Mouse (Mus musculus) embryonic fibroblast, embryonic 13.5 days (primary cell): ENCODE data around the gene Cd72.

ENCODE experiments used
- CTCF ChIP-seq: IDR thresholded peaks from 2 replicates; pipeline ENCODE4 v1.5.1; 2011; ENCODE audit warnings: mild to moderate bottlenecking, control low read depth, low read length, moderate library complexity, borderline replicate concordance; ENCODE audit not compliant: insufficient read depth
- POLR2A ChIP-seq: IDR thresholded peaks from 2 replicates; pipeline ENCODE4 v1.6.1; 2011; ENCODE audit warnings: low read depth, mild to moderate bottlenecking, control low read depth, low read length, moderate library complexity

GRCm38 (mm10) chr4:43470301-43470700, 15.9 kb upstream of the Cd72 start:
- no peak for TF ChIP-seq POLR2A
- TF ChIP-seq CTCF = no peak
